Mouse (Mus musculus): ENCODE results near the gene Fuk. TPM values are rescaled to one million over a fixed set of nuclear protein-coding genes. Genes with fewer than 3 reads are reported as not detected.

The Fuk gene
- polyA plus RNA-seq, 1 experiment from 2014 or later: 5.8 TPM

- WGBS: 96% methylated on average over 1 of the region's 1 CpGs
- Histone ChIP-seq H3K4me1 (replicated peaks; ENCODE audit: control insufficient read depth, insufficient read depth, low read length) (no peaks in the 10 kb centered on the region), H3K27ac (no peak overlapping the region), H3K9ac (no peak overlapping the region), H3K27me3 (ENCODE audit: control insufficient read depth, insufficient read depth, low read length) (no peaks in the 10 kb centered on the region), H3K4me2 (replicated peaks) (no peak overlapping the region), H3K4me3 (replicated peaks; ENCODE audit: low read length) (no peak overlapping the region), H3K36me3 (replicated peaks; ENCODE audit: control insufficient read depth, insufficient read depth) (no peaks in the 10 kb centered on the region), H3K9me3 (ENCODE audit: control insufficient read depth, low read length) (no peaks in the 10 kb centered on the region)
- DNase-seq (ENCODE audit: low spot score) (no peak), ATAC-seq (ENCODE audit: low FRiP score) (no peak)
Observed at GRCm38 (mm10) chr8:110906682-110907081, 4.4 kb upstream of the Fuk start.

DNA sequence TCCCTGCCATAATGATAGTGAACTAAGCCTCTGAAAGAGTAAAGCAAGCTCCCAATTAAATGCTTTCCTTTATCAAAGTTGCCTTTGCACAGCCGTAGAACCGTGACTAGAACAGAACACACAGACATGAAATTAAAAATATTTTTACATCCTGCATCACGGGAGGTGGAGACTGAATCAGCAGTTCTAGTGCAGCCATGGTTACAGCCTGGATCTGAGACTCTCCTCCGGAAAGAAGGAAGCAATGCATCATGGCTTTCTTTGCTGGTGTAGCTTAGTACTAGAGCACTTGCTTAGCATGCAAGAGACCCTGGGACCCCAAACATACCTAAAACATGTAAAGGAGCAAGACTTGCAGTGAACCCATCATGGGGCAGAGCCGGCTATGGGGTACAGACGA lies 3.1 kb upstream of the Fuk start:
- Histone ChIP-seq H3K9ac (no peak overlapping the region), H3K4me1 (replicated peaks; ENCODE audit: control insufficient read depth, insufficient read depth, low read length) (no peaks in the 10 kb centered on the region), H3K4me3 (replicated peaks; ENCODE audit: low read length) (no peak overlapping the region), H3K36me3 (replicated peaks; ENCODE audit: control insufficient read depth, insufficient read depth) (no peaks in the 10 kb centered on the region), H3K27ac (no peak overlapping the region), H3K27me3 (ENCODE audit: control insufficient read depth, insufficient read depth, low read length) (no peaks in the 10 kb centered on the region), H3K4me2 (replicated peaks) (no peak overlapping the region), H3K9me3 (ENCODE audit: control insufficient read depth, low read length) (no peaks in the 10 kb centered on the region)
- WGBS: 92% methylated on average over 6 of the region's 6 CpGs
- no peak for ATAC-seq (ENCODE audit: low FRiP score)
- no peak for DNase-seq (ENCODE audit: low spot score)

DNA sequence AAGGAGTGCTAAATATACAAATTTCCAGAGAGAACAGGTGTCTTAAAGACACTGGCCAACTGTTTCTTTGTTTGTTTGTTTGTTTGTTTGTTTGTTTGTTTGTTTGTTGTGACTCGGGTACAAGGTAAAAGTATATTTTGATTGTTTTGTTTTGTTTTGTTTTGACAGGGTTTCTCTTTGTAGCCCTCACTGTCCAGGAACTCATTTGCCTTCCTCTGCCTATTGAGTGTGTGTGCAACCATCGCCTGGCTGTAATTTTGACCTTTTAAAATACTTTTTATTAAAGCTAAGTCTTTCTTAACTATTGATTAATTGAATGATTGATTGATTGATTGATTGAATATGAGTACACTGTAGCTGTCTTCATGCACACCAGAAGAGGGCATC lies 284 bp upstream of the Fuk start:
- Histone ChIP-seq H3K9me3 (ENCODE audit: control insufficient read depth, low read length) (no peaks in the 10 kb centered on the region), H3K27ac (no peak overlapping the region), H3K36me3 (replicated peaks; ENCODE audit: control insufficient read depth, insufficient read depth) (peaks cover 7% of the 10 kb centered on the region), H3K4me2 (replicated peaks) (peak overlapping the region; percentile 59), H3K4me1 (replicated peaks; ENCODE audit: control insufficient read depth, insufficient read depth, low read length) (no peaks in the 10 kb centered on the region), H3K4me3 (replicated peaks; ENCODE audit: low read length) (peak overlapping the region; percentile 54; the same call in 1 of the 2 replicates), H3K27me3 (ENCODE audit: control insufficient read depth, insufficient read depth, low read length) (no peaks in the 10 kb centered on the region), H3K9ac (peak overlapping the region; percentile 59; the same call in 1 of the 2 replicates)
- no peak for DNase-seq (ENCODE audit: low spot score)
- ATAC-seq (ENCODE audit: low FRiP score): 0 out of 2 replicates have a peak, but pooled peaks have one; percentile 8
- 61% methylated on average over 2 of the region's 2 CpGs for WGBS

DNA sequence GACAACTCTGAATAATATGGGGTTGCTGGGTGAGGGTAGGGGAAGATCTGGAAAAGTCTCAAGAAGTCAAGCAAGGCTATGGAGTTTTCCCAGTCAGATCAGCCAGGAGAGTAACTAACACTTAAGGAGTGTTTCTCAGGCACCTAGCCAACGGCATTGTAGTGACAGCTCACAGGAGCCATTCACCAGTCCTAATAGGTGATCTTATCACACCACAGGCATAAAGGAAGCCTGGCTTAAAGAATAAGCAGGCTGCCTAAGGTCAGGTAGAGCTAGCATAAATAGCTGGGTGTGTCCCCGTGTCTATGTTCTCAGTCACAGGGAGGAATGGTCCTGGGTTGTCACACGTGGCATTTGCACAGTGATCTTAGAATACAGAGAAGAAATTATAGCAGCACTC lies 1.2 kb downstream of the Fuk start:
- no peak overlapping the region for H3K9ac ChIP-seq
- no peak overlapping the region for H3K27ac ChIP-seq
- no peak overlapping the region for H3K4me2 ChIP-seq (replicated peaks)
- no peaks in the 10 kb centered on the region for H3K27me3 ChIP-seq (ENCODE audit: control insufficient read depth, insufficient read depth, low read length)
- H3K9me3 ChIP-seq (ENCODE audit: control insufficient read depth, low read length): no peaks in the 10 kb centered on the region
- no peak for ATAC-seq (ENCODE audit: low FRiP score)
- H3K36me3 ChIP-seq (replicated peaks; ENCODE audit: control insufficient read depth, insufficient read depth): peaks cover 7% of the 10 kb centered on the region
- no peak overlapping the region for H3K4me3 ChIP-seq (replicated peaks; ENCODE audit: low read length)
- WGBS: 86% methylated on average over 3 of the region's 3 CpGs
- no peak for DNase-seq (ENCODE audit: low spot score)
- no peaks in the 10 kb centered on the region for H3K4me1 ChIP-seq (replicated peaks; ENCODE audit: control insufficient read depth, insufficient read depth, low read length)

- DNase-seq (ENCODE audit: low spot score) (no peak), ATAC-seq (ENCODE audit: low FRiP score) (no peak)
- H3K27ac ChIP-seq: no peak overlapping the region
- WGBS: 92% methylated on average over 6 of the region's 6 CpGs
- H3K36me3 ChIP-seq (replicated peaks; ENCODE audit: control insufficient read depth, insufficient read depth): peaks cover 7% of the 10 kb centered on the region
- H3K4me3 ChIP-seq (replicated peaks; ENCODE audit: low read length): no peak overlapping the region
- no peak overlapping the region for H3K4me2 ChIP-seq (replicated peaks)
- no peaks in the 10 kb centered on the region for H3K27me3 ChIP-seq (ENCODE audit: control insufficient read depth, insufficient read depth, low read length)
- H3K9ac ChIP-seq: no peak overlapping the region
- H3K4me1 ChIP-seq (replicated peaks; ENCODE audit: control insufficient read depth, insufficient read depth, low read length): no peaks in the 10 kb centered on the region
- no peaks in the 10 kb centered on the region for H3K9me3 ChIP-seq (ENCODE audit: control insufficient read depth, low read length)
Observed at GRCm38 (mm10) chr8:110897495-110897894, 4.8 kb downstream of the Fuk start.

DNA sequence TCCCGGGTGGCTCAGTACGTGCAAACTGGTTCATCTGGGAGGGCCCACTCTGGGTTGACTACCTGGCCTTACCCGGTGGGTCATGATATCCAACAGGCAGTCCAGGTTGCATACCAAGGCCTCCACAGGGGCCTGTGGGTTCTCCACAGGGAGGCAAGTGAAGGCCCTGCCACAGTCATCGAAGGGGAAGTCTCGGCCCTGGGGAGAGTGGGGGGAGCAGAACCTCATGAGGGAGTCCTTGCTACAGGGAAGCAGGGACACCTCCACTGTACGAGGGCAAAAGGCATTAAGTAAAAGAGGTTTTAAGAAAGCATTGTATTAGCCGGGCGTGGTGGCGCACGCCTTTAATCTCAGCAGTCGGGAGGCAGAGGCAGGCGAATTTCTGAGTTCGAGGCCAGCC lies 6.5 kb downstream of the Fuk start:
- WGBS: 96% methylated on average over 13 of the region's 13 CpGs
- H3K27me3 ChIP-seq (ENCODE audit: control insufficient read depth, insufficient read depth, low read length): no peaks in the 10 kb centered on the region
- H3K4me3 ChIP-seq (replicated peaks; ENCODE audit: low read length): no peak overlapping the region
- H3K36me3 ChIP-seq (replicated peaks; ENCODE audit: control insufficient read depth, insufficient read depth): peaks cover 7% of the 10 kb centered on the region
- no peaks in the 10 kb centered on the region for H3K4me1 ChIP-seq (replicated peaks; ENCODE audit: control insufficient read depth, insufficient read depth, low read length)
- no peak overlapping the region for H3K27ac ChIP-seq
- no peak overlapping the region for H3K4me2 ChIP-seq (replicated peaks)
- H3K9ac ChIP-seq: no peak overlapping the region
- no peaks in the 10 kb centered on the region for H3K9me3 ChIP-seq (ENCODE audit: control insufficient read depth, low read length)
- ATAC-seq (ENCODE audit: low FRiP score) (no peak), DNase-seq (ENCODE audit: low spot score) (no peak)

DNA sequence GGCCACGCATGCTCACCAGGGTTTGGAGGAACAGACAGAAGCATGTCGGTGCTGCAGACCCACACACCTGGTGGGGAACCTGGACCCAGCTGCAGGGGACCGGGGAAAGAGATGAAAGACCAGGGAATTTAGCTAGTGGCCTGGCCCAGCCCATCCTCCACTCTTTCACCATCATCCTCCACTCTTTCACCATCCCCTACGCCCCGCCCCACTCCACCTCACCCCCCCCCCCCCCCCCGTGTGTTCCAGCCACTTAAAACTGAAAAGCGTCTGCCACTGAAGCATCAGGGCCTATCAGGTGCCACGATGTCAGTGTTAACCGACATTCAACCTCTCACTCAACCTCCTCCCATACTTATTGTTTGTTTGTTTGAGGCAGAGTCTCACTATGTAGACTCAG lies 7.0 kb downstream of the Fuk start:
- DNase-seq (ENCODE audit: low spot score): no peak
- Histone ChIP-seq H3K4me3 (replicated peaks; ENCODE audit: low read length) (no peak overlapping the region), H3K4me2 (replicated peaks) (no peak overlapping the region), H3K27ac (no peak overlapping the region), H3K9ac (no peak overlapping the region), H3K4me1 (replicated peaks; ENCODE audit: control insufficient read depth, insufficient read depth, low read length) (no peaks in the 10 kb centered on the region), H3K36me3 (replicated peaks; ENCODE audit: control insufficient read depth, insufficient read depth) (peaks cover 7% of the 10 kb centered on the region), H3K27me3 (ENCODE audit: control insufficient read depth, insufficient read depth, low read length) (no peaks in the 10 kb centered on the region), H3K9me3 (ENCODE audit: control insufficient read depth, low read length) (no peaks in the 10 kb centered on the region)
- ATAC-seq (ENCODE audit: low FRiP score): no peak
- 77% methylated on average over 9 of the region's 9 CpGs for WGBS

- H3K27ac ChIP-seq: no peak overlapping the region
- peaks cover 7% of the 10 kb centered on the region for H3K36me3 ChIP-seq (replicated peaks; ENCODE audit: control insufficient read depth, insufficient read depth)
- no peak overlapping the region for H3K9ac ChIP-seq
- H3K4me2 ChIP-seq (replicated peaks): no peak overlapping the region
- DNase-seq (ENCODE audit: low spot score) (no peak), ATAC-seq (ENCODE audit: low FRiP score) (no peak)
- H3K9me3 ChIP-seq (ENCODE audit: control insufficient read depth, low read length): no peaks in the 10 kb centered on the region
- 86% methylated on average over 10 of the region's 10 CpGs for WGBS
- no peaks in the 10 kb centered on the region for H3K27me3 ChIP-seq (ENCODE audit: control insufficient read depth, insufficient read depth, low read length)
- no peaks in the 10 kb centered on the region for H3K4me1 ChIP-seq (replicated peaks; ENCODE audit: control insufficient read depth, insufficient read depth, low read length)
- no peak overlapping the region for H3K4me3 ChIP-seq (replicated peaks; ENCODE audit: low read length)
Observed at GRCm38 (mm10) chr8:110894851-110895250, 7.4 kb downstream of the Fuk start.

- no peak overlapping the region for H3K9ac ChIP-seq
- H3K4me1 ChIP-seq (replicated peaks; ENCODE audit: control insufficient read depth, insufficient read depth, low read length): no peaks in the 10 kb centered on the region
- no peaks in the 10 kb centered on the region for H3K9me3 ChIP-seq (ENCODE audit: control insufficient read depth, low read length)
- no peak overlapping the region for H3K4me2 ChIP-seq (replicated peaks)
- WGBS: 89% methylated on average over 2 of the region's 2 CpGs
- no peak for ATAC-seq (ENCODE audit: low FRiP score)
- no peaks in the 10 kb centered on the region for H3K27me3 ChIP-seq (ENCODE audit: control insufficient read depth, insufficient read depth, low read length)
- no peak overlapping the region for H3K4me3 ChIP-seq (replicated peaks; ENCODE audit: low read length)
- peaks cover 13% of the 10 kb centered on the region for H3K36me3 ChIP-seq (replicated peaks; ENCODE audit: control insufficient read depth, insufficient read depth)
- no peak overlapping the region for H3K27ac ChIP-seq
- DNase-seq (ENCODE audit: low spot score): no peak
Observed at GRCm38 (mm10) chr8:110892913-110893312, 9.4 kb downstream of the Fuk start.

DNA sequence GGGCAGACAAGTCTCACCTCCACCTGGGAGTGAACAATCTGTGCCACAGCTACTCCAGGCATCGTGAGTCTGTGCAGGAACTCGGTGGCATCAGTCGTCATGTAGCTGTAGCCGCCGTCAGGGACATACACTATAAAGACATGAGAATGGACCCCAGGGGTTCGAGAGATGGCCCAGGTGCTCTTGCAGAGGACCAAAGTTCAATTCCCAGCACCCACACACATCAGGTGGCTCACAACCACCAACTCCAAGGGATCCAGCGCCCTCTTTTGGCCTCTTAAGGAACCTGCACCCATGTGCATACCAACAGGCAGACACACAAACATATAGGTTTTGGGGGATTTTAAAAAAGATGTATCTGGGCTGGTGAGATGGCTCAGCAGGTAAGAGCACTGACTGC lies 10.2 kb downstream of the Fuk start:
- DNase-seq (ENCODE audit: low spot score) (no peak), ATAC-seq (ENCODE audit: low FRiP score) (no peak)
- H3K9me3 ChIP-seq (ENCODE audit: control insufficient read depth, low read length): no peaks in the 10 kb centered on the region
- H3K27me3 ChIP-seq (ENCODE audit: control insufficient read depth, insufficient read depth, low read length): no peaks in the 10 kb centered on the region
- peaks cover 21% of the 10 kb centered on the region for H3K36me3 ChIP-seq (replicated peaks; ENCODE audit: control insufficient read depth, insufficient read depth)
- H3K4me1 ChIP-seq (replicated peaks; ENCODE audit: control insufficient read depth, insufficient read depth, low read length): no peaks in the 10 kb centered on the region
- whole genome bisulfite sequencing: 89% methylated on average over 7 of the region's 7 CpGs
- no peak overlapping the region for H3K4me2 ChIP-seq (replicated peaks)
- H3K9ac ChIP-seq: no peak overlapping the region
- no peak overlapping the region for H3K4me3 ChIP-seq (replicated peaks; ENCODE audit: low read length)
- no peak overlapping the region for H3K27ac ChIP-seq

Data from hindbrain, embryonic 14.5 days (tissue).